Mouse (Mus musculus) urinary bladder, postnatal 14 days (tissue): ENCODE data around the gene Pnma1.

Source experiments
- DNase-seq: peaks from one replicate; pipeline ENCODE4 v3.0.0; 2021; ENCODE audit warnings: low spot score

Gene Pnma1

DNA sequence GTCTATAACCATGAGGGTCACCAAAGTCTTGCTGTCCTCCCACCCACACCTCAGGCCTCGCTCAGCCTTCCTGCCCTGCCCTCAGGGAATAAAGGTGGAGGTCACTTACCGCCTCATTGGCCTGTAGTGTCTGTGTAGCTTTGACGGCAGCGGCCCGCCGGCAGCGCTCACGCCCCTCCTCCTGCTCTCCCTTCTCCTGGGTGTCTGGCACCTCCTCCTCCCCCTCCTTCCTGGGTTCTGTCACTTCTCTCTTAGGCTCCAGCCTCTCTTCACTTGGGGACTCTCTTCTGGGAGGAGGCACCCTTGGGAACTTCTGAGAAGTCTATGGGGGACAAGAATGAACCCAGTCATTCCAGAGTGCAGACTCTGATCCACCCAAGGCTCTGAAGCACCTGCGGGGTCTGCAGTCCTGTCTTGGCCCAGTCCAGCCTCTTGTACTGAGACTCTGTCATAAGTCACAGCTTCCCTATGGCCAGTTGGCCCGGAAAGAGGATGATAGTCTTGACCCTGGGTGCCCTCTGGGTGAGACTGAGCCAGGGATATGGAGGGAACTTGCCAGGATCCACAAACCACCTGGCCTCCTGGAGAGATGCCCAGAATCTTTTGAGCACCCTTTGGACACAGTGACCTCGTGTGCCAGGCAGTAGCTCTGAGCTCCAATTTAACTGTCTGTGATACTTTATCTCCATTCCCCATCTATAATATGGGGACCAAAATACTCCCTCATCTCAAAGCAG is 6.7 kb upstream of the Pnma1 start:
- DNase-seq = no peak

DNA sequence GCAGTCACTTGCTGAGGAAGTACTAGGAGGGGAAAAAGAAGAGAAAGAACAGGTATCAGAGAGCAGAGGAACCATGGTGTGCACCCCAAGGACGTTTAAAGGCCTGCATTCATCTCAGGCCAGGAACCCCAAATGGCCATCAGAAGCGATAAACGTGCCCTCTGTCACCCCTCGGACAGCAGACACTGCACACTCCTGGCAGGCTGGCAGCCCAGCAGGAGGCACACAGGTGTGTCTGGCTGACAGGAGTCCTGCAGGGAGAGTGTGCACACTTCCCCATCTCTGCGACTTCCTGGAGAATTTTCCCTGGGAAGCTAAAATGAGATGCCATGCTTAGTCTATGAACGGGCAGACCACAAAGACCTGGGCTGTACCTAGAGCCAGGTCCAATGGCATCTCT is 5.1 kb upstream of the Pnma1 start:
- DNase-seq = no peak

DNA sequence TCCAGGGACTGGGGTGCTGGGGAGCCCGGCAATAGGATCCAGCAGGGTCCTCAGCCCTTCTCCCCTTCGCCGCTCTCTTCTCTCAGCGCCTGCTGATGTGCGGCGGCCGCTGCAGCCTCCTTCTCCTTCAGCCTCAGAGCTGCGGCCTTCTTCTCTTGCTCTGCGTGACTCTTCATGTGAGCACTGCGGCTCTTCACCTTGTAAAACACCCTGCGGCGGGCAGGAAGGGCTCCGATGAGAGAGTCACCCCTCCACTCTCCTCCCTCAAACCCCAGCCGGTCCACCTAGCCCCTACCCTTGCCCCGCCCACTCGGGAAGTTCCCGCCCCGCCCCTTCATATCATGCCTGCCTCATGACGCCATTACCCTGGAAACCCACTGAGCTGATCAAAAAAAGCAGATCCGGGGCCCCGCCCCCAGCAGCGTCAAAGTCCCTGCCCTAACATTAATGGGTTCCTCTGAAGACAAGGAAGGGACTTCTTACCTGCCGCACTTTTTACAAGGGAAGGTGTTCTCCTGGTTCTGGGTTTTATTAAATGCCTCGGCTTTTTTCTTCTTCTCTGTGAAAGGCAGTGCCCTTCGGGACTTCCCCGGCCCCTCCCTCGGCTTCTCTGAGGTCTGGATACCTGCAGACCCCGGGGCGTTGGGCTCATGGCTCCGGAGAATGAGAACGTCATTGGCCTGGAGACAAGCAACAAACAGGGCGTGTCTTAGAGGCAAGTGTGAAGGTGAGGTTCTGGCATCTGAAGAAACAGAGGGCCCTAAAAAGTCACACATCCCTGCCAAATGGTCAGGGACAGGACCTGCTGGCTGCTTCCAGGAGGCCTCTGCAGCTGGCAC is 4.3 kb upstream of the Pnma1 start:
- no peak for DNase-seq

DNA sequence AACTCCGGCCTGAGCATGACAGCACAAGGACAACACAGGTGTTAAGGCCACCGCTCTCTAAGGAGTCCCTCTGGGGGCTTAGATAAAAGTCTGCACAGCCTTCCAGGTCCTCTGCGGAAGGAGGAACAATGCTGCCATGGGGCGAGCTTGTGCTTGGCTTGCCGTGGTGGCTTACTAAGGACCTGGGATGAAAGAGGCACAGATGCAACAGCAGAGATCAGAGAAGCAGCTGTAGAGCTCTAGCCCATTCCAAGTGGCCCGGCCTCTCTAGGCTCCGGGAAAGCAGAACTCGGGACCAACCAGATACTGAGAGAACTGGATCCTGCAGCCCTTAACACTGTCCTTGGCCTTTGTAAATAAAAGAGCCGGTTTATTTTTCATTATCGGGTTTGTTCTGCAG is 3.6 kb upstream of the Pnma1 start:
- DNase-seq = no peak

DNA sequence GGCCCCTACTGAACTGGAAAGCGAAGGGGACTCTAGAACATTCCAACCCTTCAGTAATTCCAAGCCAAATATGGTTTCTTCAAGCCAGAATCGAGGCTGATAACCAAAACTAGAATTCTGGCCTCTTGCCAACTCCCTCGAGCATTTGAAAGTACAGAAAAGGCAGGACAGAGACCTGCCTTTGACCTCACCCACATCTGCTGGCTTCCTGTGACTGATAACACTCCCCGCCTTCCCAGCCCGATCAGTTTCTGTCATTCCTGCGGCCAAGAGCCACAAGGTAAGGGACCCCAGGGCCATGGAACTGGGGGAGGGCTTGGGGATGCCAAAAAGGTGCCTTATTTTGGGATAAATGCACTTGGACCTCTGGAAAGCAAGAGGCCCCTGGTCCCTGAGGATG is 2.7 kb upstream of the Pnma1 start:
- DNase-seq = no peak

DNA sequence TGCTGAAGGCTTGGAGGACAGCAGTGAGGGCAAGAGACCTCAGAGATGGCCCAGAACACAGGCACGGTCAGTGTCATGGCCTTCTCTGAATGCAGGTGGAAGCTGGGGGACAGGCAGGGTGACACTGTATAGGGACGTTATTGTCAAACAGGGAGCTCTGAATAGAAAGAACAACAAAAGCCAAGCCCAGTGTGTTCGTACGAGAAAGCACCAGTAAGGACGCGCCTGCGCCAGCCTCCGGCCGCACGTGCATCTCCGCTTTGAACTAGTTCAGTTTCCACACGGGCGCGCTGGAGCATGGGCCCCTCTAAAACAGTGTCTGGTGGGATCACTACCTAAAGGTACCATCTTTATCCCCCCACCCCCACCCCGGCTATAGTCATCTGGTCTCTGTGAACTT is 1.7 kb upstream of the Pnma1 start:
- no peak for DNase-seq

DNA sequence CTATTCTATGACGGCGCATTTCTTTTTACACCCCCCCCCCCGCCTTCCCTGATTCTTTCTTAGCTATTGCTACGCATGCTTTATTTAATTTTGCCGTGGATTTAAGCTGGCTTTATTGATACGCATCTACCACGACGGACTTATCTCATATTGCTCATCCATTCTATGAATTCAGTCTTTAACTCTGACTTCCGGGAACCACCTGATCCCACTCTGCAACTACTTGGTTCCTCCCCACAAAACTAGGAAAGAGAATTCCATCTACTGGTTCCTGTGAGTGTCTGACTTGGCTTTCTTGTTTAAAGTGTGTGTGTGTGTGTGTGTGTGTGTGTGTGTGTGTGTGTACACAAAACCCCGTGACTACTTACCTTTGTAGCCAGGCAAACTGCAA is 328 bp upstream of the Pnma1 start:
- no peak for DNase-seq

DNA sequence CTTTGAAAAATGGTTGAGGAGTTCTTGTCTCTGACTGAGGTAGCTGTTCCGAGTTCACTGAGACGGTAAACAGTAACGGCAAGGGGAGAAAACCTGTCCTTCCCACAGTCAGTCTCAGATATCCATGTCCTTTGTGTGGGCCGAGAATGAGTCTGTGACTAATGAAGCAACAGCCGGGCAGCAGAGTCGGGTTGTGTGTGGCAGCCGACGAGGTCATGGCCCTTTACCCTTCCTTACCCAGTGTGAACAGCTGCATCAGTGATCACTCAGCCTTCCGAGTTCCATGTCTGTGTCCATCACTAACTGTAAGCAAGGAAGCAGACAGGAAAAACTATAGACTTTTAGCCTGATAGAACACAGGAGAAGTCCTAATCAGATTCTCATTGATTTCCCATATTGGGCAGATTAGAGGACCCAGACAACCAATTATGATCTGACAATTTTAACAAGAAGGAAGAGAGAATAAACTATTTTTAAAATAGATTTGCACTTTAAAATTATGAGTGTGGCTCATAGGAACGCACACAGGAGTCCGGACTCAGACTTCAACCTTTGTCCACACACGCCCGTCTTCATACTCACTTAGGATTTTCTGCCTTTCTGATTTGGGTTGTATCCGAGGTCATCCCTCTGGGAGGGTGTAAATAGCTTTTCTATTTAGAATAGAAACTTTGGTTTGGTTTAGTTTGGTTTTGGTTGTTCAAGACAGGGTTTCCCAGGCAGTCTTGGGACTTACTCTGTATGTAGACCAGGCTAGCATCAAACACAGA is 5.8 kb downstream of the Pnma1 start:
- DNase-seq = no peak

DNA sequence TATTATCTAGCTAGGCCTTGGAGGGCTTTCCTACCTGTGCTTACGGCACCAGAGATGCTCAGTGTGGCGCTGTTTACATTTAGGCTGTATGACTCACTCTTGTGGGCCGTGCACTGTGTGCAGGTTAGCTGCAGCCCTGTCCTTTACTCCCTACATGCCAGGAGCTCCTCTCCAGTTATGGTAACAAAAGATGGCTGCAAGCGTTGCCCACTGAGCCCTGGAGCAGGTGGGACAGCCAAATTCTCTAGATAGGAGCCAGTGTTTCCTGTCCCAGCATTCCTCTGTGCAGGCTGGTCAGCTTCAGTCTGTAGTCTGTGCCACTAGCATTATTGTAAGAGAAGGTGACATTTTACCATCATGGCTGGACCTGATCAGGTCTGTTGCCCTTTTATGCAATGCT is 7.0 kb downstream of the Pnma1 start:
- no peak for DNase-seq

DNA sequence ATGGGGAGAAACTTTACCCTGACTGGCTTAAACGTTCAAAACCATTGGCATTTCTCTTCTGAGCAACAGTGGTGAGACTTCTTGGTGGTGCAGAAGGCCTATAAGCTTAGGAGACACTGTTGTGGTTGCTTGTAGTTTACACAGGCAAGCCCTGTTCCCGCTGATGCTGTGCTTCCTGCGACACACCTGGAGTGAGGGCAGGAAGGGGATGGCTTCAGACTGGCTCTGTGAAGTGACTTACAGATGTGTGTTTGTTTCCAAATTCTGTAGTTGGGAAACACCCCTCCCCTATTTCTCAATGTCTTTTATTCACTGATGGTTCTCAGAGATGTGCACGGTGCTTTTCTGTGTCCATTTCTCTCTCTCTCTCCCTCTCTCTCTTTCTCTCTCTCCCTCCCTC is 8.2 kb downstream of the Pnma1 start:
- DNase-seq = no peak

DNA sequence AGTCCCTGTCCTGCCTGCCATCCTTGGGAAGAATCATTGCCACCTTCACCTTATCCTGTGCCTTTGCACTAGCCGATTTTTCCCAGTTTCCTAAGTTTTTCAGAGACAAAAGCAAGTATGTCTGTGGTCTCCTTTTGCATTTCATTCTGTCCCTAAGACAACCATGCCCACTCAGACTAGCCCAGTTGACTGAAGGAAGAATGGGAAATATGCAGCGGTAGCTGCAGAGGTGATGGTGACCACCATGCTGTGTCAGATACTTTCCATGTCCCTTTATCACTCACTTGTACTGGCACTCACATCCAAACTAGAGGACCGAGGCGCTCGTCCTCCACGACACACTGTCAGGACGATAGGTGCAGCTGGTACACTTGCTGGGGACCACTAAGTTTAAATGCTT is 11.2 kb downstream of the Pnma1 start:
- no peak for DNase-seq

DNA sequence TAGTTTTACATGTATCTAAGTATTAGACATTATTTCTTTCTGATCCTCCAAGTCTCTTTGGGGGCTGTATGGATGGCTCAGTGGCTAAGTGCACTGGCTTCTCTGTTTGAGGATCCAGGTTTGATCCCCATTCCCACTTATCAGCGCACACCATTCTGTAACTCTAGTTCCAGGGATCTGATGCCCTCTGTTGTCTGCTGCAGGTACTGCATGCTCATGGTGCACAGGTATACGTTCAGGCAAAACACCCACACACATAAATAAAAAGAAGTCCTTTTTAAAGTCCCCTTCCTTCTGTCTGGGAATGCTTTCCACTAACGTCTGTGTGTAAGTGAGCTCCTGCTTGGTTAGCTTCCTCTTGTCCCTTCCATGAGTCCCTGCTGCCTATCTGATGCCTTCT is 16.0 kb downstream of the Pnma1 start:
- DNase-seq = peak; percentile 29

DNA sequence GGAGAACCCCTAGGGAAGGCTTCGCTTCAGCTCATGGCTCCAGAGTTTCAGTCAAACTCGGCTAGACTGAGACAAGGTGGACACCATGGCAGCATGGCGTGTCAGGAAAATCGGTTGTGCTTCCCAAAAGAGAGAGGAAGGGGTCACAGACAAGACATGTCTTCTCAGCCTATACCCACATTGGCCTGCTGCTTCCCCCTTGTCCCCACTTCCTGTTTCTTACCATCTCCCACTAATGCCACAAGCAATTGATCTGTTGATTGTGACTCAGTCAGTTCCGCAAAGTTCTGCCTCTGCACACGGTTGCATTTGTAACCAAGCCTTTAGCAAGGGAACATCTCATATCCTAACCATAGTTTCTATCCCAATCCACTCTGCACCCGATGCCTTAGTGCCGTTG is 18.4 kb downstream of the Pnma1 start:
- DNase-seq = no peak

DNA sequence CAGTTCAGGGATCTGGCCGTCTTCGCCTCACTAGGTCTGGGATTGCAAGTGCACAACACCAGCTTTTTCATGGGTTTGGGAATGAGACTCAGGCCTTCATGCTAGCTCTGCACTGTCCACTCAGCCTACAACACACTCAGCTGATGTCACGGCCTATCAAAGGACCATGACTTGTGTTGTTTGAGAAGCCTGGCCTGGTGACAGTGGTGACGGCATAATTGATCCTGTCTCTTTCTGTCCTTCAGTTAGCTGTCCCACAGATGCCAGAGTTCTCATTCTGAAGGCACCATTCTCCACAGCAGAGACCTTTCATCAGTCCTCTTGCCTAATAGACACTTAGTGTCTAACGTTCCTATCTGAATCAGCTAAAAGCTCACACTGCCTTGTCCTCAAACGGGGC is 19.7 kb downstream of the Pnma1 start:
- DNase-seq = no peak

DNA sequence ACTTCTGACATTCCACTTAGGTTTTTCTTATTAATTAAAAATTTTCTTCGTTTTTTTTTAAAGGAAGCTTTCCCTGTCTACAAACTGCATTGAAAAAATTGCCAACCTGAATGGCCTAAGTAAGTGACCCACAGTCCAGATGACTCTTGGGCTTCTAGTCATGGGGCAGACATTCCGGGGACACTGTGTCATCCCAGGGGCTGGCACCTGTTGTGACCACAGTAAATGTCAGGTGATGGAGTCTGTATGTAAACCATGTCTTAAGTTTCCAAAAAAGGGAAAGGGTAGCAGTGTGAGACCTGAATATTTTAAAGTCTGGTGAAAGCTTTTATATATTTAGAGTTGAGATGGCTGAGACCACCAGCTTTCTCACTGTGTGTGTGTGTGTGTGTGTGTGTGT is 21.4 kb downstream of the Pnma1 start:
- no peak for DNase-seq

DNA sequence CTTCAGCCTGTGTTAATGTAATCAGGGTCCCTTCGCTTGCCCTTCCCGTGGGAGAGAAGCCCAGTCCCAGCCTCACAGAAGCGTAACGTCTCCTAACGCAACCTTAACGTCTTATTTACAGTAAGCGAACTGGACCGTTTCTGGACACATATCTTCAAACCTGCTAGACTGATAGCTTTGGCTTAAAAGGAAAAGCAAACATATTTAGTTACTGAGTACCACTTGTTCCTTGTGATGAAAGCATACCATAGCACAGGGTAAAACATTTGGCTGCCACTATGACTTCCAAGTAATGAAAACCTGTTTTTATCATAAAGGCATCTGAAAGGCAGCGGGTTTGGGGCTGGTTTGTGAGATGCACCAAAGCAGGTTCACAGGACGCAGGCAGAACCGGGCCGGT is 22.4 kb downstream of the Pnma1 start:
- no peak for DNase-seq

DNA sequence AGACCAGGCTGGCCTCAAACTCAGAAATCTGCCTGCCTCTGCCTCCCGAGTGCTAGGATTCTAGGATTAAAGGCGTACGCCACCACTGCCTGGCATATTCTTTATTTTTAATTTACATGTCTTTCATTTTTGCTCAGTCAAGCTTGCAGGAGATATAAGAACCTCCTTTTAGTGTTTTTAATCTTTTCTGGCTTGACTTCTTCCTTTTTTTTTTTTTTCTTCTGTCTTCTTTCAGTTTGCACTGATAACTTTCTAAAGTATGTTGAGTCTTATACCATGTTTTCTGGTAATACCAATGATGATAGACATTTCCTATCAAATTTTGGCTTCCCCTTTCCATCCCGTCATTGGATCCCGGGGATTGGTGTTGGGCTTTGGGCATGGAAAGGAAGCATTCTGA is 28.7 kb downstream of the Pnma1 start:
- DNase-seq = no peak

DNA sequence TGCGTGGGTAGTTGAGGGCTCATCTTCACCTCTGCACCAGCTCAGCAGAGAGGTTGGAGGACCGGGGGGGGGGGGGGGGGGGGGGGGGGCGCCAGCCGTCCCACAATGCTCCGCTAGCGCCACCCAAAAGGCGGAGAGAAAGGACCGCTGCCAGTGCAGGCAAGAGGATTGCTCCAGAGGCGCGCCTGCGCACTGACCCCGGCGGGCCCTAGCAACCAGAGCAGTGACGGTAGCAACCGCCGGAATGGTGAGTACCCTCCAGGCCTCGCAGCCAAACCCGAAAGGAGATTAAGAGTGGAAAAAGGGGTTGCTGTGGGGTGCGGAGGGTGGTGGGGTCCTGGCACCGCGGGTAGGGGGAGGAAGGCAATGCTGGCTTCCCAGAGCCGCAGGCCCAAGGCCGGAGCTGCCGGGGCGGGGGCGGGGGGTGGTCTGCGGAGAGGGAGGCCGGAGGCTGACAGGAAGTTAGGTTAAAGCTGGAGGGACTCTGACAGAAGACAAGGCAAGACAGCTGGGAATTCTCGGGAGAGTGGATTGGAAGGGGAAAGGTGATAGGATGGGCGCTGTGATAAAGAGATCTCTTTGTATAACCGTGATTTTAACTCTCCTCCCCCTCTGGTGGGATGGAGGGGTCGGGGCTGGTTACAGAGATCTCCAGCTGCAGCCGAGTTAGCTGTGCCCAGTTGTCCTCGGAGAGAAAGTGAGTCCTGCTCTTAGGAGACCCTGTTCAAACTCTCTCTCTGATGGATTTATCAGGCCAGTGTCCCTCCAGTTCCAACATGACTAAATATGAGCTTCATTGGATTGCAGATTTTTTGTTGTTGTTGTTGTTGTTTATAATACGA is 33.9 kb downstream of the Pnma1 start, which contains the start of gene Dnal1:
Dnal1 (plus strand) TSS at position 214 of the 842 bp plus-strand sequence.
- peak; percentile 92 for DNase-seq

DNA sequence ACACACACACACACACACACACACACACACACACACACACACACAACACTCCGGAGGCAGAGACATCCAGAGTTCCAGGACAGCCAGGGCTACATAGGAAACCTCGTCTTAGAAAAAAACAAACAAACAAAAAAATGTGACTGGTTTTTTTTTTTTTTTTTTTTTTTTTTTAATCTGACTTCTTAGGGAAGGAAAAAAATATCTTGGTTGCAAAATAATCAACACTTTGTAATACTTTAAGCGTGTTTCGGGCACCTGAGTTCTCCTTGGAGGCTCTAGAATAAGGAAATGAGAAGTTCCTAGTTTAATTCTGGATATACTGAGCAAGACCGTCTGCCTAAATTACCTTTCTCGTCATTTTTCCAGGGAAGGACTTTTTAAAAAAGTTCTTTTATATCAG is 34.6 kb downstream of the Pnma1 start:
- no peak for DNase-seq

DNA sequence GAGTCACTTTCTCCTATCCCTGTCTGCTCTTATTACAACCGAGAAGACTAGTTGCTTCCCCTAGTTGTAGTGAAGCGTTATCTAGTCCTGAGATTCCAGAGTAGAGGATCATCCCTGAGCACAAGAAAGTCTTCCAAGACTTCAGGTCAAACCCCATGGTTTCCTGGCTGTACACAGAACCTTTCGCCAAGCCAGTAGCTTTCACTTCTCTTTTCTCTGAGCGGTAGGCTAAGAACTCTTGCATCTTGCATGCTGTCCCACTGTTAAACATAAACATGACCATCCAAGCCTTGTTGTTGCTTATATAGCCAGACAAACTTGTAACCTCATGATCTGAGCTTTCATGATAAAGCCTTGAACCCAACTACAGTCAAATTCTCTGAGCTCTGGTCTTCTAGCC is 37.5 kb downstream of the Pnma1 start:
- DNase-seq = no peak

DNA sequence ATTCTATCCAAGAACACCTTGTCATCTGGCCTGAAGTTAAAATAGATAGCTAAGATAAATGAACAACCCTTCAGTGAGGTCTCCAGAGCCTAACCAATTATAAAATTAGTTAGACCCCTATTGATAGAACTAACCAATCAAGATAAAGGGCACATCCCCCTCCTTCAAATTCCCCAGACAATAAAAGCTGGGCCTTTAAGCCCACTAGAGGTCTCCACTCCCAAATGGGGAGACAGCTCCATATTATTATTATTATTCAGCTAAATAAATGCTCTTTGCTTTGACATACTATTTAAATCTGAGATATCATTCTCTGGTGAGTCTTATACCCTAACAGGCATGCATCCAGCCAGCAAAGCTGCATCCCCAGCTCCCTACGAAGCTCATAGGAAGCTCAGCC is 38.4 kb downstream of the Pnma1 start:
- DNase-seq = no peak

DNA sequence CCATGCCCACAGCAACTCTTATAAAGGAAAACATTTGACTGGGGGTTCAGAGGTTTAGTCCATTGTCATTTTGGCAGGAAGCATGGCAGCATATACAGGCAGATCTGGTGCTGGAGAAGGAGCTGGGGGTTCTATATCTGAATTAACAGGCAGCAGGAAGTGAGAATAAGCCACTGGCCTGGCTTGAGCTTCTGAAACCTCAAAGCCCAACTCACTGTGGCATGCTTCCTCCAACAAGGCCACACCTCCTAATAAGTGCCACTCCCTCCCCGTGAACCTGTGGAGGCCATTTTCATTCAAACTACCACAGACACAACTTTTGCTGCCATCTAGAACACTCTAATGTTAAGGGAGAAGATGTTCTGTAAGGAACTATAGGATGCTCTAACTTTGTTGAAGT is 40.6 kb downstream of the Pnma1 start:
- DNase-seq = no peak
